Mouse (Mus musculus) thymus, postnatal 4 days (tissue): Measurements from ENCODE around the gene Inpp5a.

Experiments used
- DNase-seq: peaks from one replicate; pipeline ENCODE4 v3.0.0; 2021

Inpp5a gene

GRCm38 (mm10) chr7:139544706-139545625 lies 156.1 kb downstream of the Inpp5a start:
- no peak for DNase-seq

DNA sequence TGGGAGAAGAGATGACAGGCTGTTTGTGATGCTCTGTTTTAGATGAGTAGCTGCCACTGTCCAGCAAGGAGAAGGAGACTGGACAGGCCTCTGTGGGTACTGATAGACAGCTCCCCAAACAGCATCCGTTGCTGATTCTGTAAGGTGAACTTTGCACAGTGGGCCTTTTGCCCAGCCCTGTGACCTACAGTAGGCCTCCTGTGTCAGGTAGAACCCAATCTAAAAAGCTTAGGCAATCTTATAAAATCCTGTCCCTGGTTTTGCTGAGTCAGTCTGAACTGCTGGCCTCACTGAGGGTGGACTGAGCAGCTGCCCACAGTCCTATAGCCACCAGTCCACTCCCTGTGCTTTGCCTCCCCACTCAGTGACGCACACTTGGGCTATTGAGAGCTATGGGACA lies 158.4 kb downstream of the Inpp5a start:
- DNase-seq: no peak

- DNase-seq: no peak
These were observed 161.3 kb downstream of the Inpp5a start for GRCm38 (mm10) chr7:139550086-139550783.

- DNase-seq: no peak
These were observed 162.6 kb downstream of the Inpp5a start for GRCm38 (mm10) chr7:139551519-139551918.

GRCm38 (mm10) chr7:139556331-139556730 lies 167.4 kb downstream of the Inpp5a start:
- DNase-seq: no peak

GRCm38 (mm10) chr7:139556746-139557526 lies 168.0 kb downstream of the Inpp5a start:
- DNase-seq: no peak

GRCm38 (mm10) chr7:139559659-139560058 lies 170.8 kb downstream of the Inpp5a start:
- DNase-seq: no peak

DNA sequence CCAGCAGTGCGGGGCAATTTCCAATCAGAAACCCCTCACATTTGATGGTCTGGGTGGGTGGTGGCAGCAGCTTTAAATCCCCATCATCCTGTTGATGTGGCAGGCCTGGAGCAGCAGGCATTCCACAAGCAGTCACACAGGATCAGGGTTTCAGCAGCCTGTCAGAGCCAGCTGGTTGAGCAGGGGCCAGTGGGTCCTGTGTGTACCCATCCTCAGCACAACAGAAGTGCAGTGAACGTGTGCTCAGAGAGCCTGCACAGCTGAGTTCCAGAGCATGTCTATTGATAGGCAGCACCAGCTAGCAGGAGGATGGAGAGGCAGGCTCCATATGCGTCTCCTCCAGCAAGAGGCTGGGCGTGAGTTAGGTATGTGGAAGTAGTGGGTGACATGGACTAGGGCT lies 174.5 kb downstream of the Inpp5a start:
- no peak for DNase-seq

GRCm38 (mm10) chr7:139564161-139564560 lies 175.3 kb downstream of the Inpp5a start:
- DNase-seq: no peak

DNA sequence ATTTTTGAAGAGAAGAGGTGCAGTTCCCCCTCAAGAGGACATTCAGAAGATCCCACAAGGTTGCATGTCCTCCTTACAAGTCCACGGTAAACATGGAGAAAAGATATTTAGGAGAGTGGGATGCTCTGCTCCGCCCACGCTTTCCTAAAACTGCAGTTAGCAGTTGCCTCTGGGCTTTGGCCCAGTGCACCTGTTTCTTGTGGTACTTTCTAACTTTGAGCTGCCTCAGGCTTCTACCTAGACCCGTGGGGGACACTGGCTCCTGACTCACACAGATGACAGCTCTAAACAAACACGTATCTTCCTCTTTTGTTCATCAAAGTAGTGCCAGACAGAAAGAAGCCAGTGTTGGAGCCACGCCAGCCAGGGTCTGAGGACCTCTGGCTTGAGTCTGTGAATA lies 177.1 kb downstream of the Inpp5a start:
- DNase-seq: no peak

DNA sequence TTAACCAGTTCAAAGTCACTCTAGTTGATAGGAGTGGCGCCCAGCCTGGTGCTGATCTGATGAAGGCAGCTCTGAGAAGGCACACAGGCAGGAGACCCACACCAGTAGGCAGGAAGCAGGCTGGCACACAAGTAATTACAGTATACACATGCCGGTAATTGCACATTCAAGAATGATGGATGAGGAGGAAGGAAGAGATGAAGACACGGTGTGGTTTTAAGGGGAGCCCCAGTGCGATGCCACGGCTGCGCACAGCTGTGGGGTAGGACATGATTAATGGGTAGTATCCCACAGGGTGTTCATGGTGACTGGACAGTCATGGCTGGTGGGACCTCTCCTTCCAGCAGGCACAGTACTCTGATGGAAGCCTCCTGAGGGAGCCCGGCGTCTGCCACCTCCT lies 177.6 kb downstream of the Inpp5a start:
- no peak for DNase-seq

- no peak for DNase-seq
These were observed 181.9 kb downstream of the Inpp5a start for GRCm38 (mm10) chr7:139570788-139571187.

DNA sequence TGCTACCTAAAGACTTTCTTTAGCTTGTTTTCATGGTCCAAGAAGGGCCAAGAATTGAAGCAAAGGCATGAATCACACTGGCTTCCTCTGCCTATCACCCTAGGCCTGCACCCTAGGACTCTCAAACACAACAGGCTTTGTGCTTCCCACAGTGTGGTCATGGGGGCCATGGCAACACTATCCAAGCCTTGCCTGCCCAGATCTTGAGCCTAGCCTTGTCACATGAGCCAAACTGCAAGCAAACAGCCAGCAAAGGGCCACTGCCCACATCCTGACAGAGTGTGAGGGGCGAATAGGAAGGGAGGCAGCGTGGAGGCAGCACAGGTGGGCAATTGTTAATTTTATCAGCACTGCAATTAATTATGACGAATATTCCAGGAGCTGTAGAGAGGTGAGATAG lies 183.8 kb downstream of the Inpp5a start:
- DNase-seq: no peak

DNA sequence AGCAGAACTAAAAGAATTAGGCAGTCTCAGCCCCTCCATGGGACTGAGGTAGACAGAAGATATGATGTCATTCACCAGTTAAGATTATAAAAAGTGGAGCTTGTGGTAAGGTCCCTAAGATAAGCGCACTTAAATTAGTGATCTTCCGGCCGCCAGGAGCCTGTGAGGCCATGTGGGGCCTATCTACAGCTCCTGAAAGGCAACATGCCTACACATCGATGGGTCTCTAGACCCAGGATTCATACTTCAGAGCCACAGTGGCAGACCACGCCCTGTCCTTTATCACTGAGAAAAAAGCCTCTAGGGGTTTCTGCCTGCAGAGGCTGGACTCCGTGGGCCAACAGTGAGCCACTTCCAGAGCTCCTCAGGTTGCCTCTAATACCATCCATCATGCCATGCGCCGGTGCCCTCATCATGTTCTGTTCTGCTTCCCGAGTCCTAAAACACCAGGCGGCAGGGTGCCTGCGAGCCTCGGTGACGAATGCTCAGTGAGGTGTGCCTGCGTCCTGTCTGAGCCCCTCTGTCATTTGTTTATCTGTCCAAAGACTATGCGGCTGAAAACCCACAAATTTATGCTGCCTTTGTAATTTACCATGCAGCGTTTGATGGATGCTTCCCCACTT lies 187.3 kb downstream of the Inpp5a start:
- no peak for DNase-seq

- DNase-seq: no peak
These were observed 190.5 kb downstream of the Inpp5a start for GRCm38 (mm10) chr7:139579261-139579905.

DNA sequence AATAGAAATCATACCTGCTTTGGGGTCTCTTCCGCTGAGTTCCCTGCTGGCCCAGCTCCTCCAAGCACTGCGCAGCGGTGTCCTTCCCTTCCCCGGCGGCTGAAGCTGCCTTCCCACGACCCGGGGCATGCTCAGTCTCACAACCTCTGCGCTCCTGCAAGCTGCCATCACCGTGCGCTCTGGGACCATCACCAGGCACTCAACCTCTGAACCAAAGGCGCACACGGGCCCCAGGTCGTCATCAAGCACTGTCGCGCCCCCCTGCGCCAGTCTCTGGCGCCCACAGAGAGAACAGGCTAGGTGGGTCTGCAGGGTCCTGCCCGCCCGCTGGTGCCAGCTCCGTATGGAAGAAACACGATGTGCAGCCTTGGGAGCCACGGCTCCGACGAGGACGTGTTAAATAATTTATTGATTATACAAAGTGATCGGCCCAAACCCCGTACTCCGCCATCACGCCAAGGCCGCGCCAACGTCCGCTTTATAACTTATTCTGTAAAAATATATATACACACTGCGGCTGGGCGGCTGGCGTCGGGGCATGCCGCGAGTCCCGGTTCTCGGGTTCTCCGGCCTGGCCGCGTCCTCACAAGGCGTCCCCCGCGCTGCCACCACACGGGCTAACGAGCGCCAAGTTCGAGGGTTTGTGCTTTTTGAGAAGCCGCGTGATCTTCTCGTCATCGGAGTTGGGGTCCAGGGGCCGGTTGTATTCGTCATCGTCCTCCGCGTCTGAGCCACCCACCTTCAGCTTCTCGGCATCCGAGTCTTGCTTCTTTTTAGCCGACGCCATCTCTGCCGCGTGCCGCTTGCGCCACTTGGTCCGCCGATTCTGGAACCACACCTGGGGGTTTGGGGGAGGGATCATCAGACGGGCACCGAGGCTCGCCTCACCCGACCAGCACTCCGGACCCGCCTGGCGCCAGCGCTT lies 192.2 kb downstream of the Inpp5a start:
- DNase-seq: peak; percentile 22

GRCm38 (mm10) chr7:139581801-139582571 lies 193.1 kb downstream of the Inpp5a start:
- DNase-seq: peak; percentile 27

DNA sequence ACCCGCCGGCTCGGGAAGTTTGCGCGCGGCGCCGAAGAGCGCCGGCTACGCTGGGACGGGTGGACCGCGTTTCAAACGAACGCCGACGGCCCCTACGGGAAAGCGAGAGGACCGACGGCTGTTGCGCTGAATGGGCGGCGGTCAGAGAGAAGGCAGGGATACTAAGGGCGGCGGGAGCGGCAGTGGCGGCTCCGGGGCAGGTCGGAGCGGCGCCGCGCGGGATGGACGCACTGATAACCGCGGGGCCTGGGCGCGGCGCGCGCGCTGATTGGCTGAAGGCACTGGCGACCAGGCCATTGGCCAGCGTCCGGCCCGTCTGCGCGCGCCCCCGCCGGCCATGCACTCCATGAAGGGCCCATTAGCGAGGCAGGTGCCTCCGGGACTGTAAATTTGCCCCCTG lies 193.7 kb downstream of the Inpp5a start, which contains the start of gene Nkx6-2:
TSS of gene Nkx6-2 (minus strand) at position 203 of the 400 bp plus-strand sequence.
- DNase-seq: no peak

DNA sequence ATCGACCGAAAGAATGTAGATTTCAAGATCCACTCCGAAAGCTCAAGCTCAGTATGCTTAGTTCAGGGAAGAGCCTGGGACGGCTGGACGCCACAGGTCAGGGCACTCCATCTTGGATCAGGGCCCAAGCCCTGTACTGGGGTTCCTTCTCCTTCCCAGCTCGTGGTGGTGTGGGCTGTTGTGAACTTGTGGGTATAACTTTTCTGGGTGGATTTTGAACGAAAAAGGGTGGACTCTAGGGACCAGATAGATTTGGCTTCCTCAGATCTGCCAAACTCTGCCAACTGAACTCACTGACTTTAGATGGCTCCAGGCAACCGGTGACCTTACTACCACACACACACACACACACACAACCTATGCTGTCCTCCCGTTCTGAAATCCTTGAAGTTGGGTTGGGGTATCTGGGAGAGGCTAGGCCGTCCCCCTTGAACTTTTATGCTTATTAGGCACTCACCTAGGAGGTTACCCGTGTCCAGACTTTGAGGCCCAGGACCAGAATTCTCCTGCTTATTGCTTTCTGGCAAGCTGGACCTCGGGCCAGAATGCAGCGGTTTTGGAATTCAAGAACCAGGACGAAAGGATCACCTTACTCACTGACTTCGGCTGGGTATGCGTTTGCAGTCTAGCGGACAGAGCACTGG lies 194.3 kb downstream of the Inpp5a start:
- DNase-seq: no peak
